Mouse (Mus musculus): Measurements from ENCODE around the gene Aldh6a1. TPM values are rescaled to one million over a fixed set of nuclear protein-coding genes. Genes with fewer than 3 reads are reported as not detected.

Gene Aldh6a1
- polyA plus RNA-seq, 1 experiment from 2014 or later, result 35.0 TPM

GRCm38 (mm10) chr12:84398629-84399028 lies 52.2 kb downstream of the Aldh6a1 start:
- no peaks in the 10 kb centered on the region for H3K9me3 ChIP-seq
- H3K4me1 ChIP-seq (replicated peaks), result no peaks in the 10 kb centered on the region
- H3K4me3 ChIP-seq (replicated peaks), result no peak overlapping the region
- no peak overlapping the region for H3K9ac ChIP-seq (replicated peaks)
- no peaks in the 10 kb centered on the region for H3K27me3 ChIP-seq
- H3K36me3 ChIP-seq, result no peaks in the 10 kb centered on the region
- no peak for ATAC-seq (ENCODE audit: insufficient number of reproducible peaks, insufficient read depth, low FRiP score, low TSS enrichment, low read depth)
- H3K27ac ChIP-seq, result no peak overlapping the region
- WGBS, result 84% methylated on average over 5 of the region's 5 CpGs
- no peak overlapping the region for H3K4me2 ChIP-seq

DNA sequence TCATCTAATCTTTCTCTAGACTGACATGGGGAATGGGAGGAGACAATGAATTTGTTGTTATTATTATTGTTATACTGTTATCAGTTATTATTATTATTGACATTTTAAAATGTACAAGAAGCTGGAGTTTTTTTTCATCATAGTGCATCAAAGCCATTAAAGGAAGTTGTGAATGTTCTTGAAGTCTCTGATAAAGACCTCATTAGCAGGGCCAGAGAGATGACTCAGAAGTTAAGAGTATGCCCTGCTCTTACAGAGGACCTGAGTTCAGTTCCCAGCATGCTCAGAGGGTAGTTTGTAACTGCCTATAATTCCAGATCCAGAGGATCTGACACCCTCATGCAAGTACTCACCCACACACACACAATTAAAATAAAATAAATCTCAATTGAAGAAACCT lies 53.1 kb downstream of the Aldh6a1 start:
- Histone ChIP-seq H3K4me3 (replicated peaks) (no peak overlapping the region), H3K27ac (no peak overlapping the region), H3K4me2 (no peak overlapping the region), H3K27me3 (no peaks in the 10 kb centered on the region), H3K4me1 (replicated peaks) (no peaks in the 10 kb centered on the region), H3K9ac (replicated peaks) (no peak overlapping the region), H3K36me3 (no peaks in the 10 kb centered on the region), H3K9me3 (no peaks in the 10 kb centered on the region)
- ATAC-seq (ENCODE audit: insufficient number of reproducible peaks, insufficient read depth, low FRiP score, low TSS enrichment, low read depth), result no peak

DNA sequence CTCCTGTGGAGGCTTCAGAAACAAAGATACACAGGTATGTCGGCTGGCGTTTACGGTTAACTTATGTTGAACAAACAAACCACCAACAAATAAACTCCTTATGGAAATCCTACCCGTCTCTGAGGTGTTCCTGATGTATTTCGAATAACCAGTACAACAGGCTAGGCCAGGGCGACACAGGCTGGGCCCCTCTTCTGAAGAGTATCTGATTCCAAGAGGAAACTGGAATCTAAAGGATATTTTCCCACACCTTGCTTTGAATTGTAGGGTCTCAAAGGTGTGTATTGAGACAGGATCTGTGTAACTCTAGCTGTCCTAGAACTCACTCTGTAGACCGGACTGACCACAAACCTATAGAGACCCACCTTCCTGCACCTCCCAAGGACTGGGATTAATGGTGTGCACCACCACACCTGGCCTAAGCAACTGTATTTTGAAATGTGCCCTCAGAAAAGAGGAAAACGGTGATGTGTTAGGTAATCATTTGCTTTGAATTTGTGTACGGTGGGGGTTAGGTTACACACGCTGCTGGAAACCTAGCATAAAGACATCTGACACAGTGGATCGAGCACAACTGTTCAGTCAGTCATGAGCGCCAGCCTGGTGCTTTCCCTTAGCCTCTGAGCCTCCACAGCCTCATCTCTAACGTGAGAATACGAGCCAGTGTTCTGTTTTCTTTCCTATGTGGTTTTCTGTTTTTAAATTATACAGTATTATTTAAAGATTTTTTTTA lies 53.7 kb downstream of the Aldh6a1 start:
- Histone ChIP-seq H3K27me3 (no peaks in the 10 kb centered on the region), H3K4me3 (replicated peaks) (no peak overlapping the region), H3K9me3 (no peaks in the 10 kb centered on the region), H3K27ac (no peak overlapping the region), H3K4me2 (no peak overlapping the region), H3K36me3 (no peaks in the 10 kb centered on the region), H3K9ac (replicated peaks) (no peak overlapping the region), H3K4me1 (replicated peaks) (no peaks in the 10 kb centered on the region)
- ATAC-seq (ENCODE audit: insufficient number of reproducible peaks, insufficient read depth, low FRiP score, low TSS enrichment, low read depth), result no peak
- 83% methylated on average over 14 of the region's 14 CpGs for WGBS

- H3K4me2 ChIP-seq, result no peak overlapping the region
- no peak overlapping the region for H3K27ac ChIP-seq
- 82% methylated on average over 5 of the region's 5 CpGs for WGBS
- H3K36me3 ChIP-seq, result no peaks in the 10 kb centered on the region
- no peaks in the 10 kb centered on the region for H3K4me1 ChIP-seq (replicated peaks)
- no peaks in the 10 kb centered on the region for H3K27me3 ChIP-seq
- H3K4me3 ChIP-seq (replicated peaks), result no peak overlapping the region
- no peaks in the 10 kb centered on the region for H3K9me3 ChIP-seq
- no peak overlapping the region for H3K9ac ChIP-seq (replicated peaks)
- no peak for ATAC-seq (ENCODE audit: insufficient number of reproducible peaks, insufficient read depth, low FRiP score, low TSS enrichment, low read depth)
Observed at GRCm38 (mm10) chr12:84393847-84394246, 57.0 kb downstream of the Aldh6a1 start.

- no peaks in the 10 kb centered on the region for H3K36me3 ChIP-seq
- no peak overlapping the region for H3K4me3 ChIP-seq (replicated peaks)
- H3K27ac ChIP-seq, result no peak overlapping the region
- no peaks in the 10 kb centered on the region for H3K9me3 ChIP-seq
- H3K27me3 ChIP-seq, result no peaks in the 10 kb centered on the region
- 93% methylated on average over 4 of the region's 4 CpGs for WGBS
- no peak overlapping the region for H3K4me2 ChIP-seq
- H3K4me1 ChIP-seq (replicated peaks), result no peaks in the 10 kb centered on the region
- no peak for ATAC-seq (ENCODE audit: insufficient number of reproducible peaks, insufficient read depth, low FRiP score, low TSS enrichment, low read depth)
- no peak overlapping the region for H3K9ac ChIP-seq (replicated peaks)
Observed at GRCm38 (mm10) chr12:84392681-84393080, 58.1 kb downstream of the Aldh6a1 start.

DNA sequence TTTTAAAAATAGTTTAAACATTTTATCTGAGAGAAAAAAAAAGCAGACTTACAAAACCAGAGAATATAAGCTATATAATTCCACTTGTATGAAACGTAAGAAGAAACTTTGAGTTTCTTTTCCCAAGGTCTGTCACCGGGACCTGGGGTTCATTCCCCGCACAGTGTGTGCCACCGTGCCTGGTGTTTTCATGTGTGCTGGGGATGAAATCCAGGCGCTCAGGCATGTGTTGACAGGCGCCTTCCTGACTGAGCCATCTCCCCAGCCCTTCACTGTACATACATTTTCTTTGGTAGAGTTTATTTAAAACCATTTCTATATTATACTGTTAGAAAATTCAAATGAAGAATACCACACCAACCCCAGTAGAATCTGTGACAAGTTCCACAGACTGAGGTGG lies 60.5 kb downstream of the Aldh6a1 start:
- Histone ChIP-seq H3K4me1 (replicated peaks) (no peaks in the 10 kb centered on the region), H3K36me3 (no peaks in the 10 kb centered on the region), H3K9me3 (no peaks in the 10 kb centered on the region), H3K27me3 (no peaks in the 10 kb centered on the region), H3K4me3 (replicated peaks) (no peak overlapping the region), H3K27ac (no peak overlapping the region), H3K9ac (replicated peaks) (no peak overlapping the region), H3K4me2 (no peak overlapping the region)
- 71% methylated on average over 6 of the region's 6 CpGs for WGBS
- ATAC-seq (ENCODE audit: insufficient number of reproducible peaks, insufficient read depth, low FRiP score, low TSS enrichment, low read depth), result no peak

DNA sequence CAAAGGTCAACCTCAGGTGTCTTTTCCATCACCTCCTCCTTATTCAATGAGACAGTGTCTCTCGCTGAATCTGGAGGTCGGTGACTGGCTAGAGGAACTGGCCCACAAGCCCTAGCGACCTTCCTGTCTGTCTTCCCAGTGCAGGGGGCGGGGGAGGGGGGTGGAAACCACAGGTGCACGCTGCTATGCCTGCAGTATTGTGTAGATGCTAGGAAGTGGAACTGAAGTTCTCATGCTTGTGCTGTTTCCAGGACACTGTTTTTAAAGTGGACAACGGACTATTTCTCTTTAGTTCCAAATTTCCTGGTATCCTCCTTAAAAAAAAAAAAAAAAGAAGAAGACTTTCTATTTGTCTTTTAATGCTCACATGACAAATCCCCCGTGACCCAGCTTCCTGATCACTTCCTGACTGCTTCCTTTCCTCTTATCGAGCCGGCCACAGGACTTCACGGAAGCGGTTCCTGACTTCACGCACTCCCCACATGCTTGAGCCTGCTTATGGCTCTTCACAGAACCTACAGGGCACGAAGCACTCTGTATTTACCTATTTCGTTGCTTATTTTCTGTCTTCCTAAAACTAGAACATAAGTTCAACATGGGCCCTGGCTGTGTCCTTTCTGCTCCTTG lies 61.9 kb downstream of the Aldh6a1 start:
- 76% methylated on average over 14 of the region's 14 CpGs for WGBS
- Histone ChIP-seq H3K9ac (replicated peaks) (no peak overlapping the region), H3K9me3 (no peaks in the 10 kb centered on the region), H3K4me2 (no peak overlapping the region), H3K4me1 (replicated peaks) (no peaks in the 10 kb centered on the region), H3K27me3 (no peaks in the 10 kb centered on the region), H3K27ac (no peak overlapping the region), H3K36me3 (peaks cover 4% of the 10 kb centered on the region; the same call in 1 of the 2 replicates), H3K4me3 (replicated peaks) (no peak overlapping the region)
- ATAC-seq (ENCODE audit: insufficient number of reproducible peaks, insufficient read depth, low FRiP score, low TSS enrichment, low read depth), result no peak

- Histone ChIP-seq H3K9me3 (no peaks in the 10 kb centered on the region), H3K27me3 (no peaks in the 10 kb centered on the region)
- WGBS, result 90% methylated on average over 8 of the region's 8 CpGs
Observed at GRCm38 (mm10) chr12:84388097-84388496, 62.7 kb downstream of the Aldh6a1 start.

DNA sequence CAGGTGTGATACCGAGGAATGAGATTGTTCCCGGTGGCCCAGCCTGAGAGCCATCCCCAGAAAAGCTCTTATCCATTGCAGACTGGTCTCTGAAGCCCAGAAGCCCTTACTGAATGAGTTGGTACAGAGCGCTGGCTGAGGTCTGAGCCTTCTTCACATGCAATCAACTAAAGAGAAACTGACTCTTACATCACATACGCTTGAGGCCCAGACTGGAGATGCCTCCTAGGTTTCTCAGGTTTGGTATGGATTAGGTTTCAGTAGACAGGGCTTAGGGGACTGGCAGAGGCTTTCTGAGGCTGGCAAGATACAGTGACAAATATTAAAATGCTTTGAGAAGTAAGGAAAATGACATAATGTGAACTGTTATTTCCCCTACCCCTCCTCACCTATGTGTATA lies 65.4 kb downstream of the Aldh6a1 start:
- ATAC-seq (ENCODE audit: insufficient number of reproducible peaks, insufficient read depth, low FRiP score, low TSS enrichment, low read depth), result no peak
- Histone ChIP-seq H3K36me3 (peaks cover 4% of the 10 kb centered on the region; the same call in 1 of the 2 replicates), H3K9ac (replicated peaks) (no peak overlapping the region), H3K4me3 (replicated peaks) (no peak overlapping the region), H3K9me3 (no peaks in the 10 kb centered on the region), H3K27ac (no peak overlapping the region), H3K4me1 (replicated peaks) (no peaks in the 10 kb centered on the region), H3K27me3 (no peaks in the 10 kb centered on the region), H3K4me2 (no peak overlapping the region)
- 86% methylated on average over 4 of the region's 4 CpGs for WGBS

More at GRCm38 (mm10) chr12:84388097-84388496, 62.7 kb downstream of the Aldh6a1 start:
- Histone ChIP-seq H3K27ac (no peak overlapping the region), H3K4me1 (replicated peaks) (no peaks in the 10 kb centered on the region), H3K9ac (replicated peaks) (no peak overlapping the region), H3K4me2 (no peak overlapping the region), H3K36me3 (peaks cover 4% of the 10 kb centered on the region; the same call in 1 of the 2 replicates), H3K4me3 (replicated peaks) (no peak overlapping the region)
- no peak for ATAC-seq (ENCODE audit: insufficient number of reproducible peaks, insufficient read depth, low FRiP score, low TSS enrichment, low read depth)

DNA sequence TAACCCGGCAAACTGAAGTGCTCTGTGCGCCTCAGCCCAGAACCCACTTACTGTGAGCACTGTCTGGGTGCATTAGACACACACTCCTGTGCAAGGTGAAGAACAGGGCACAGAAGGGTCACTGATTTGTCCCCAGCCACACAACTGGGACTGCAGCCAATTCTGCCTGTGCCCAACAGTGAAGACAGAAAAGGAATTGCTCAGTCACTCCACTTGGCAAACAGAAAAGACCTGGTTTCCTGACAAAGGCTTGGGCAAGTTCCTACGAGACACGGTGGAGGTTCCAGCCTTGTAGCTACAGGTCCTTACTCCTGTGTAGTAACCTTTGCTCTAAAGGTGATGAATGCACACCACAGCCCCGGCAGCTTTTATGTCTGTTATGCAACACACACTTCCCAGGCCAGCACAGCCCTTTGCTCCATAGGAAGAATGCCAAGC lies 66.1 kb downstream of the Aldh6a1 start:
- 82% methylated on average over 5 of the region's 5 CpGs for WGBS
- no peak for ATAC-seq (ENCODE audit: insufficient number of reproducible peaks, insufficient read depth, low FRiP score, low TSS enrichment, low read depth)
- Histone ChIP-seq H3K9me3 (no peaks in the 10 kb centered on the region), H3K27me3 (no peaks in the 10 kb centered on the region), H3K9ac (replicated peaks) (no peak overlapping the region), H3K4me2 (no peak overlapping the region), H3K27ac (no peak overlapping the region), H3K36me3 (peaks cover 4% of the 10 kb centered on the region; the same call in 1 of the 2 replicates), H3K4me3 (replicated peaks) (no peak overlapping the region), H3K4me1 (replicated peaks) (no peaks in the 10 kb centered on the region)

GRCm38 (mm10) chr12:84382369-84382768 lies 68.4 kb downstream of the Aldh6a1 start:
- Histone ChIP-seq H3K9ac (replicated peaks) (no peak overlapping the region), H3K27ac (no peak overlapping the region), H3K4me3 (replicated peaks) (no peak overlapping the region), H3K4me2 (no peak overlapping the region), H3K4me1 (replicated peaks) (no peaks in the 10 kb centered on the region), H3K27me3 (no peaks in the 10 kb centered on the region), H3K9me3 (no peaks in the 10 kb centered on the region), H3K36me3 (peaks cover 4% of the 10 kb centered on the region; the same call in 1 of the 2 replicates)
- WGBS, result 88% methylated on average over 4 of the region's 4 CpGs
- no peak for ATAC-seq (ENCODE audit: insufficient number of reproducible peaks, insufficient read depth, low FRiP score, low TSS enrichment, low read depth)

Measured in limb, embryonic 12.5 days (tissue).